Mouse (Mus musculus) midbrain, embryonic 11.5 days (tissue): Measurements from ENCODE around the gene Gramd1b. TPM values are rescaled to one million over a fixed set of nuclear protein-coding genes. Genes with fewer than 3 reads are reported as not detected.
A peak's percentile ranks its signal among the peaks of the same experiment; 100 is the strongest.

Experiments
- ATAC-seq: fragments of 200-750 bp; cut with Nextera tagmentation; 2 replicates; pipeline ENCODE4 v1.8.0; 2017; ENCODE audit warnings: moderate TSS enrichment, moderate library complexity; ENCODE audit not compliant: low FRiP score
- DNase-seq: peaks from one replicate; pipeline ENCODE4 v3.0.0; 2015; ENCODE audit warnings: low spot score; ENCODE audit errors: missing footprints
- H3K27ac ChIP-seq: fragments of 300-500 bp; sonication (generic); 2 replicates; pipeline ENCODE4 v1.5.1; 2014; ENCODE audit warnings: low read depth, low read length
- H3K27me3 ChIP-seq: fragments of 300-500 bp; sonication (generic); 2 replicates; pipeline ENCODE4 v1.6.1; 2014; ENCODE audit warnings: mild to moderate bottlenecking, low read length, moderate library complexity, mixed read lengths; ENCODE audit not compliant: control insufficient read depth, insufficient read depth
- H3K36me3 ChIP-seq: fragments of 300-500 bp; sonication (generic); 2 replicates; pipeline ENCODE4 v1.6.1; 2014; ENCODE audit warnings: mild to moderate bottlenecking, low read length, moderate library complexity, mixed read lengths; ENCODE audit not compliant: control insufficient read depth, insufficient read depth
- H3K4me1 ChIP-seq: fragments of 300-500 bp; sonication (generic); 2 replicates; pipeline ENCODE4 v1.6.1; 2014; ENCODE audit warnings: low read length; ENCODE audit not compliant: control insufficient read depth, insufficient read depth
- H3K4me2 ChIP-seq: fragments of 300-500 bp; sonication (generic); 2 replicates; pipeline ENCODE4 v1.6.1; 2014; ENCODE audit warnings: mild to moderate bottlenecking, moderate library complexity
- H3K4me3 ChIP-seq: fragments of 300-500 bp; sonication (generic); 2 replicates; pipeline ENCODE4 v1.5.1; 2014; ENCODE audit warnings: low read depth, low read length
- H3K9ac ChIP-seq: fragments of 300-500 bp; sonication (generic); 2 replicates; pipeline ENCODE4 v1.6.1; 2014; ENCODE audit warnings: low read length
- H3K9me3 ChIP-seq: fragments of 300-500 bp; sonication (generic); 2 replicates; pipeline ENCODE4 v1.6.1; 2016; ENCODE audit warnings: low read length; ENCODE audit not compliant: control insufficient read depth
- WGBS: fragments of 180-500 bp; shearing (Covaris S2); extraction: QIAGEN DNeasy Blood & Tissue Kit; methylation state at CpG from one replicate; pipeline ENCODE4 v1.1.7; 2014; 5-methylcytosine and 5-hydroxymethylcytosine counted together
- polyA plus RNA-seq: library from polyadenylated mRNA; unstranded; fragments of >200 nt; fragmentation: Nextera tagmentation; extraction: Ambion mirVana; gene quantifications from 2 replicates; pipeline ENCODE4 v1.2.1, GENCODE M21; 2014

Gene Gramd1b
- polyA plus RNA-seq, 1 experiment from 2014 or later, result 2.5 TPM

DNA sequence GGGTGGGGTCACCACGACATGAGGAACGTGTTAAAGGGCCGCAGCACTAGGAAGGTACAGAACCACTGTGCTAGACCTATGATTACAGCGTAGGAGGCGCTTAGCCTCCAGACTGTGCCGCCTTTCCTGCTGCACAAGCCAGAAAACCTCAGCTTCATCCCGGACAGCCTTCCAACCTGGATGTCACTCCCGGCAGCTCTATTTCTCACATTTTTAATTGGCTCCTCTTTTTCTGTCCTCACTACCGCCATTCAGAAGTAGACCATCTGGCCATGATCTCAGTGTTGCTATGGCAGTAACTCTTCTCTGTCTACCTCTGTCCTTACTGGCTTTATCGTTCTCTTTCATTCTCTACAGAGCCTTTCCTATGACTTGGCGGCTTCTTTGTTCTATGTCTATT, 126.5 kb downstream of the Gramd1b start:
- H3K36me3 ChIP-seq, result no peaks in the 10 kb centered on the region
- H3K27me3 ChIP-seq, result no peaks in the 10 kb centered on the region
- H3K4me2 ChIP-seq, result no peak overlapping the region
- no peak for DNase-seq
- no peaks in the 10 kb centered on the region for H3K4me1 ChIP-seq
- WGBS, result 96% methylated on average over 11 of the region's 11 CpGs
- no peak overlapping the region for H3K27ac ChIP-seq
- no peak for ATAC-seq
- H3K4me3 ChIP-seq, result no peak overlapping the region
- H3K9ac ChIP-seq, result no peak overlapping the region
- no peaks in the 10 kb centered on the region for H3K9me3 ChIP-seq

DNA sequence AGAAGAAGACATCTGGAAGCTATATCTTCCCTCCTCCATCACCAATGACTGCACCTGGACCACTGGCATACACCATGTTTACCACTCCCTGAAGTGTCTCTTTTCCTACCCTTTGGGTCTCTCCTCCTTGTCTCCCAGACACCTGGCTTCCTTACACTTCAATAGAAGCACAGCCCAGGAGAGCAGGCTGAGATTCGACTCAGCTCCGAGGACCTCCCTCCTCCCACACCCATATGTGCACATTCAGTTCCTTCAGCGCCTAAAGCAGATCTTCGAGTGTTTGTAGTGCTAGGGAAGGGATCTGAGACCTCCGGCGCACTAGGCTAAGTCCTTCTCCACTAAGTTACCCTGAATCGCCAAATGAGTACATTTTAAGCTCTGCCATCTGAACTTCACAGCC, 127.4 kb downstream of the Gramd1b start:
- no peak overlapping the region for H3K4me2 ChIP-seq
- no peak overlapping the region for H3K4me3 ChIP-seq
- H3K9ac ChIP-seq, result no peak overlapping the region
- 88% methylated on average over 7 of the region's 7 CpGs for WGBS
- no peaks in the 10 kb centered on the region for H3K27me3 ChIP-seq
- ATAC-seq (no peak), DNase-seq (peak; percentile 26)
- no peaks in the 10 kb centered on the region for H3K9me3 ChIP-seq
- H3K36me3 ChIP-seq, result no peaks in the 10 kb centered on the region
- H3K4me1 ChIP-seq, result no peaks in the 10 kb centered on the region
- H3K27ac ChIP-seq, result no peak overlapping the region

DNA sequence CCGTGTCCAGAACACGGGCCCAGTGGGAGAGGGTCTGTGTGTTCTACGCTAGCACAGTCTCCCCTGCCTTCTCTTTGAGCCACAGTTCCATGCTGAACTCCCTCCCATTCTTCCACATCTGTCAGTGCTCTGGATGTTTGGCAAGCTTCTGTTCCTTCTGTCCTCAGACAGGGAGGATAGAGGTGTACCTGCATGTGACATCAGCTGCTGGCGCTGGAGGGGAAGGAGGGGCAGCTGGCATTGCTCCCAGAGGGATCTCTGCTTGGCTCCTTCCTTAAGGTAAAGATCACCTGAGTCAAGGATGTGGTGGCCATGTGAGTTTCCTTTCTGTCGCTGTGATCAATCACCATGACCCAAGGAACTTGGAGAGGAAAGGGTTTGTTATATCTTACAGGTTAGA, 129.4 kb downstream of the Gramd1b start:
- Histone ChIP-seq H3K4me3 (no peak overlapping the region), H3K27me3 (no peaks in the 10 kb centered on the region), H3K27ac (no peak overlapping the region), H3K9me3 (no peaks in the 10 kb centered on the region), H3K36me3 (no peaks in the 10 kb centered on the region), H3K4me1 (no peaks in the 10 kb centered on the region), H3K9ac (no peak overlapping the region), H3K4me2 (no peak overlapping the region)
- 93% methylated on average over 5 of the region's 5 CpGs for WGBS
- DNase-seq (peak; percentile 39), ATAC-seq (no peak)

DNA sequence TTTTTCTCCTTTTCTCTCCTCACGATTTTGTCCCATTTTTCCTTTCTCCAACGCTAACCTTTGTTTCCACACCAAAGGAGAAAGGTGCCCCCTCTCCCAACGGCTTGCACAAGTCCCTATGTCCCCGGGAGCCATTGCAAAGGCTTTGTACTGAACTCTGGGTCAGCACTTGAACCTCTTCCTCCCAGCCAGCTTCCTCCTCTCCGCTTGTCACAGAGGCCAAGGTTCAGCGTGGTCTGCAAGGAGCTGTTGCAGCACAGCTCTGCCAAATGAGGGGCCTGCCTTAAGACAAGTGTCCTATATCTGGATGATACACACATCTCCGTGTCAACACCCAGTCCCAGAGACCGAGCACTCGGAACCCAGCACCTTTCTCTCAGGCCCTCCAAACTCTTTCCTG, 130.3 kb downstream of the Gramd1b start:
- Histone ChIP-seq H3K4me1 (no peaks in the 10 kb centered on the region), H3K27ac (no peak overlapping the region), H3K9me3 (no peaks in the 10 kb centered on the region), H3K27me3 (no peaks in the 10 kb centered on the region), H3K4me2 (no peak overlapping the region), H3K9ac (no peak overlapping the region), H3K4me3 (no peak overlapping the region), H3K36me3 (no peaks in the 10 kb centered on the region)
- ATAC-seq (no peak), DNase-seq (peak; percentile 67)
- 79% methylated on average over 9 of the region's 9 CpGs for WGBS

DNA sequence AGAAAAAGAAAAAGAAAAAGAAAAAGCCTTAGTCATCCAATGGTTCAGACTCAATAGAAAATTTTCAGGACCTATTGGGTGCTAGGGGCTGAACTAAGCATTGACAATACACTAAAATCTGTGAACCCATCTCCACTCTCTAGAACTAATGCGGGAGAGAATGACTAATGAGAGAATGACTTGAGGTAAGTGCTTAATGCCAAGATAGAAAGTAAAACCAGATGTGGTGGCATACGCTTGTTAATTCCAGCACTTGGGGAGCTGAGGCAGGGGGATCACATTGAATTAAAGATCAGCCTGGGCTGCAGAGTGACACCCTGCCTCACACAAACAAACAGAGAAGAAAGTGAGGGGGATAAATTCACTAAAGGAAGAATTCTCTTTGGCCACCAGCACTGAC, 131.0 kb downstream of the Gramd1b start:
- WGBS, result 78% methylated on average over 2 of the region's 2 CpGs
- Histone ChIP-seq H3K9me3 (no peaks in the 10 kb centered on the region), H3K4me3 (no peak overlapping the region), H3K4me1 (no peaks in the 10 kb centered on the region), H3K27ac (no peak overlapping the region), H3K9ac (no peak overlapping the region), H3K27me3 (no peaks in the 10 kb centered on the region), H3K4me2 (no peak overlapping the region), H3K36me3 (no peaks in the 10 kb centered on the region)
- ATAC-seq, result no peak
- DNase-seq, result peak; percentile 45

DNA sequence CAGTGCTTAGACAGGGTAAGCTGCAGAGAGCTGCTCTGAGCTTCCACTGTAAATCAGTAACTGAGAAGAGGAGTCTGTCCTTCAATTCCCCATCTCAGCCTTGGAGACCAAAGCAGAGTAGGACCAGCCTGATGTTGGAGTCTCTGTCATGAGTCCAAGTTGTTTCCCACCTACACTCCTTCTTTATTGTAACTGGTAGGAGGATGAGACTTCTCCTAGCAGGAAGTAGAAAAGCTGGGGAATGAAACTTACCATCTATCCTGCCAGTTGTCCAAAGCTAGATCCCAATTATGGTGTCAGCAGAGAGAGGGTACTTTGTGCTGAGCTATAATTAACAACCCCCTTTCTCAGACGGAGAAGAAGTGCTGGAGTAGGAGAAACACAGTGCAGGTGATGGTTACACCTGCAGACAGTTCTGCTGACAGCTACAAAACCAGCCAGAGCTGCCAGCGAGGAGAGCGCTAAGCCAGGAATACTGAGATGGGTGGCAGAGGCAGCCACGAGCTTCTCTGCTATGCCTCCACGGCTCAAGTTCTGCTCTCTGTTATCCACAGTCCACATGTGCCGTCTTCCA, 131.7 kb downstream of the Gramd1b start:
- DNase-seq, result no peak
- no peaks in the 10 kb centered on the region for H3K9me3 ChIP-seq
- H3K4me1 ChIP-seq, result no peaks in the 10 kb centered on the region
- ATAC-seq, result no peak
- H3K9ac ChIP-seq, result no peak overlapping the region
- H3K27ac ChIP-seq, result no peak overlapping the region
- no peaks in the 10 kb centered on the region for H3K36me3 ChIP-seq
- WGBS, result 87% methylated on average over 6 of the region's 6 CpGs
- no peak overlapping the region for H3K4me3 ChIP-seq
- H3K4me2 ChIP-seq, result no peak overlapping the region
- no peaks in the 10 kb centered on the region for H3K27me3 ChIP-seq

DNA sequence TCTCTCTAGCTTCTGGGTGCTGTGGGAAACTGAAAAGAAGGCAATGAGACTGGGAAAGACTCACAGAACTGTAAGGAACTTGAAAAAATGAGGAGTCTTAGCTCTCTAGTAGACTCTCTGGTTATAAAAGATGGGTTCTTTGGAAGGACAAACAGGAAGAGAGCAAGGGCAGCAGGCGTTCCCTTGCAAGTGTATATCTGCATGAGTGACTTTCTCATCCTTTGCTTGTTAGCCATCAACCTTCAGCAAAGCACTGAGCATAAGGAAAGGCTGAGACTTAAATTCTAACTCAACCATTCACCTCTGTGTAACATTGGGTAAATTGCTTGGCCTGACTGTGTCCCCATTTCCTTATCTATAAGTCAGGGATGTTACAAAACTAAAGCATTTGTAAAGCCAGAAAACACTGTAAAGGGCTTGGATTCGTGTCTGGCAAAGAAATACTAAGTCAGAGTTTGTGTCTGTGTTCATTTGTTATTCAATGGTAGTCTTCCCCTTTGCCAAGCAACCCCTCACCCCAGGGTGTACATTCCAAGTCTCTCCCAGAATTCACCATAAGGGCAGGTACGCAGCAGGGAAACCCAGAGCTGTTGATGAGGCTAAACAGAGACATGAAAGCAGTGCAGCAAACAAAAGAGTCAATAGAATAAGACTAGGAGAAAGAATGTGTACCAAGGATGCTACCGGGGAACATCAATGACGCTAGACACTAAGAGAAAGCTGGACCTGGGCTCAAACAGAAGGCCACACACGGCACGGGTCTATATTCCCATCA, 133.5 kb downstream of the Gramd1b start:
- WGBS, result 66% methylated on average over 7 of the region's 7 CpGs
- H3K4me2 ChIP-seq, result no peak overlapping the region
- H3K27ac ChIP-seq, result no peak overlapping the region
- H3K27me3 ChIP-seq, result no peaks in the 10 kb centered on the region
- no peaks in the 10 kb centered on the region for H3K4me1 ChIP-seq
- H3K36me3 ChIP-seq, result no peaks in the 10 kb centered on the region
- no peaks in the 10 kb centered on the region for H3K9me3 ChIP-seq
- DNase-seq (no peak), ATAC-seq (no peak)
- H3K9ac ChIP-seq, result no peak overlapping the region
- H3K4me3 ChIP-seq, result no peak overlapping the region

DNA sequence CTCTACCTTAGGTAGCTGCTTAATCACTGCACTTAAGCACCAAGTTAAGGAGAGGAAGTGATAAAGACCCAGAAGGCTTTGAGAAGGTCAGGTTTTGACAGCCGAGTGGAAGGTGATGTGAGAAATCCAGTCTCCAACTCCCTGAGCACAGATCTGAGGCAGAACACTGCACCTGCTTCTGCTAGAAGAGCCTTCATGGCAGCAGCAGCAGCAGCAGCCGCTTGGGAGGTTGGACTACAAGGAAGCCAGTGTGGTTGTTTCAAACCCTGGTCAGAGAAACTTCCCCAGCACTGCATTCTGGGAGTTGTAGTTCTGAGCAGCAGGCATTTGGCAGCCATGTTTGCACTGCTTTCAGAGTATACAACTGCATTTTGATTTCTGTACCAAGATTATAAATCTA, 134.1 kb downstream of the Gramd1b start:
- peak overlapping the region; percentile 20; the same call in 1 of the 2 replicates for H3K9ac ChIP-seq
- H3K27ac ChIP-seq, result no peak overlapping the region
- H3K9me3 ChIP-seq, result no peaks in the 10 kb centered on the region
- peak; percentile 78 for ATAC-seq
- peak; percentile 93 for DNase-seq
- no peak overlapping the region for H3K4me3 ChIP-seq
- no peaks in the 10 kb centered on the region for H3K27me3 ChIP-seq
- 27% methylated on average over 2 of the region's 2 CpGs for WGBS
- peaks cover 3% of the 10 kb centered on the region for H3K4me1 ChIP-seq
- no peaks in the 10 kb centered on the region for H3K36me3 ChIP-seq
- H3K4me2 ChIP-seq, result peak overlapping the region; percentile 2; the same call in 1 of the 2 replicates

DNA sequence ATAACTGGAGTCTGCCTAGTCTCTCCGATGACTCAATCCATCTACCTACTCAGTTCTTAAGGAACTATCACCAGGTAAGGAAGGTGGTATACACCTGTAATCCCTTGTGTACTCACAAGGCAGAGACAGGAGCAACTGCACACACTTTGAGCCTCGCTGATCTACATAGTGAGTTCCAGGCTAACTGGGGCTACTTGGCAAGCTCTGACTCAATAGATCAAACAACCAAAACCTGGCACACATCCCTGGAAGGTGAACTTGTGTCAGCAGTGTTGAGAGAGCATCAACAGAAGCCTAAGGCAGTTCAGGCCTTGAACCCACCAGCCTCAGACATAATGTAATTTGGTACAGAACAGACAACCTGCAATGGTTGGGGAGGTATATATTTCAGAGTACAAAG, 135.0 kb downstream of the Gramd1b start:
- H3K27me3 ChIP-seq, result no peaks in the 10 kb centered on the region
- H3K27ac ChIP-seq, result no peak overlapping the region
- 88% methylated on average over 2 of the region's 2 CpGs for WGBS
- no peaks in the 10 kb centered on the region for H3K36me3 ChIP-seq
- no peak for ATAC-seq
- no peak for DNase-seq
- H3K9me3 ChIP-seq, result no peaks in the 10 kb centered on the region
- peaks cover 11% of the 10 kb centered on the region for H3K4me1 ChIP-seq
- no peak overlapping the region for H3K4me2 ChIP-seq
- no peak overlapping the region for H3K9ac ChIP-seq
- no peak overlapping the region for H3K4me3 ChIP-seq
